Mouse (Mus musculus): Measurements from ENCODE around the gene Pabpc4.
A peak's percentile ranks its signal among the peaks of the same experiment; 100 is the strongest.

Pabpc4 gene

GRCm38 (mm10) chr4:123261721-123262401, at the start of gene Pabpc4:
Gene Pabpc4, plus strand, starts transcription at chr4:123262351.
- no peak for DNase-seq

DNA sequence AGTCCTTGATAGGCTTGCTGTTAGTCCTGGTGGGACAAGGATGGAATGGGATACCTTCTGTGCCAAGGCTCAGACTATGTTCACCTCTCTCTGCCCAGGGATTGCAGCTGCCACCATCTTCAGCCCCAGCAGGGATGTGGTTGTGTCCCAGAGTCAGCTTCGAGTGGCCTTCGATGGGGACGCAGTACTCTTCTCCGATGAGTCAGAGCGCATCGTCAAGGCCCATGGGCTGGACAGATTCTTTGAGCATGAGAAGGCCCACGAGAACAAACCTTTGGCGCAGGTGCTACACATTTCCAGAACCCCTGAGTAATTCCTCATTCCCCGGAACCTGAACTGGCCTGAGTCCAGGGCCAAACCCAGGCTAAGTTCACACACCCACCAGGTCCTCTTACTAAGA, 48.2 kb upstream of the Pabpc4 start:
- no peak for DNase-seq

GRCm38 (mm10) chr4:123215367-123215766, 46.8 kb upstream of the Pabpc4 start:
- no peak for DNase-seq

DNA sequence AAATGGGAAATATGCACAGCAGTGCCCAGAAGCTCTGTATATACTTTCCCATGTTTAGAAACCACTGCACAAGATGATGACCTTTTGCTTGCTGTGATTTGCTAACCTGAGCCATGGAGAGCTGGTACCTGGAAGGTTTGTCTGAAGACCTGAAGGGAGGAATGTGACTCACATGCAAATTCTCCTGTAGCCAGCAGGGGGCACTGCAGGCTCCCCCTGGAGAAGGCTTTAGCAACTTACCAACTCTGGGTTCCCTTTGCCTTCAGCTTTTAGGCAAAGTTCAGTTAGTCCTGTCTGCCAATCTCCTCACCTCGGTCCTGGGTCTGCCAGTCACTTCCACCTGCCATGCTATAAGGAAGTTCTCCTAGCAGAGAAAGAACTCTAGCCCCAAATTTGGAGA, 45.4 kb upstream of the Pabpc4 start:
- DNase-seq: peak; percentile 74

DNA sequence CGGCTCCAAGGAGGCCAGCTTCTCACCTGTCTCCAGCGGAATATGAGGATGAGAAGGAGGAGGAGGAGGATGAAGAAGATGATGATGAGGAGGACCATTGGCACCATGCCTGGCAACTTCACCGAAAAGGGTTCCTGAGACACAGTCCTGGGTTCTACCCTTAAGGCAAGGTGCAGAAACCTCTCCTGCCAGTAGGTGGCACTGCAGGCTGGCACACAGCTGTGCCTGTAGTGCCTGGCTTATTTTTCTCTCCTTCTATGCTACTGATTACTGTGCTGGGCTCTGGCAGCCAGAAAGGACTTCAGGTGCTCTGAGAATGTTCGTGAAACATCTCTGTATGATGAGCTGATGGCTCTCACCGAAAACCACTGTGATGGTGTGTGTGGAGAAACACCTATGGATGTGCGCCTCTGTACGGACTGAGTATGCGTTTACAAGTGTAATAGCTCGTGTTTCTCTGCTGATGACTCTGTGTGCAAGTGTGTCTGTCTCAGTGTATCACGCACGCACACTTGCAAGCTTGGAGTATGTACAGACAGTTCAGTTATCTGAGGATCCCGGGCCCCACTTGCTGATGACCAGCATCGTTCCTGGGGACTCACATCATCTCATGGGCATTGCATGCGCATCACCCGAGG, 42.3 kb upstream of the Pabpc4 start:
- peak; percentile 79 for DNase-seq

GRCm38 (mm10) chr4:123220637-123221036, 41.5 kb upstream of the Pabpc4 start:
- no peak for DNase-seq

DNA sequence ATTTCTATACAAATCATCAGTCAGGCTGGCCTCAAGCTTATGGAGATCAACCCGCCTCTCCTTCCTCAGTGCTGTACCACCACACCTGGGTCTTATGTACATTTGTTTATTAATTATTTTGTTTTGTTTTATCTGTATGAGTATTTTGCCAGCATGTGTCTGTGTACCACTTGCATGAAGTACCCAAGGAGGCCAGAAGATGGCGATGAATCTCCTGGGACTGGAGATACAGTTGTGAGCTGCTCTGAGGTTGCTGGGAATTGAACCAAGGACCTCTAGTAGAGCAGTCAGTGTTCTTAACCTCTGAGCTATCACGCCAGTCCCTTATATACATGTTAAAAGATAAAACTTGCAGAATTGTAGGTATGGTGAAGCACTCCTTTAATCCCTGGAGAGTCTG, 38.8 kb upstream of the Pabpc4 start:
- DNase-seq: peak; percentile 53 to 54

- no peak for DNase-seq
These were observed 36.3 kb upstream of the Pabpc4 start for GRCm38 (mm10) chr4:123225718-123226403.

DNA sequence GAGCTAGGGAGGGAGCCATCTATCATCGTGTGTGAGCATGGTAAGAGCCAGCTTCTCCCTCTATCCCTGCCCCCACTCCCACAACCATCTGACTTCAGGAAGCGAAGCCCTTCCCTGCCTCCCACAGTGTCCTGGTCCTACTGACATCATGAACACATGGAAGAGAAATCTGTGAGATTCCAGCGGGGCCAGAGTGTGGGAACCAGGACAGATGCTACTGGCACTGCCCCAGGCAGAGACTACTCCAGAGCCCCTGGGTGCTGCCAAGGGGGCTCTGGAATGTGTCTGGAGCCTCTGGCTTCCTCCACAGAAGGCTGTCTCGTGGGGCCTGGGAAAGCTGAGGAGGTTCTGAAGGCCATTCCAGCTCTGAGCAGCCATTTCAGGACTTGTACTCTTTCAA, 34.4 kb upstream of the Pabpc4 start:
- no peak for DNase-seq

DNA sequence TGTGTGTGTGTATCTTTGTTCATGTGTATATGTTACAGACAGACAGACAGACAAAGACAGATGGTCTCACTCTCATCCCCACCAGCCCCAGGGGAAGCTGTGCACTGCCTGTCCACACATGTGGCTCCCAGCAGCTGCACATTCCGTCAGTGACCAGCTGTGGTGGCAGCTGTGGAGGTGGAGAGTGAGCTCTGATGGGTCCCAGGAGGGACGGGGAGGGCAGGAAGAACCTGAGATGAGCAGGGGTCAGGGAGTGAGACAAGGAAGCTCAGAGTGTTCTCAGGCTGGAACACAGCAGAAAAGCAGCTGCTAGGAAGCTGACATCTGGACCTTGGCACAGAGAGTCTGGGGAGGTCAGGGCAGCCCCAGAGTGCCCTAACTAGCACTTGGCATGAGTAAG, 33.9 kb upstream of the Pabpc4 start:
- DNase-seq: no peak

DNA sequence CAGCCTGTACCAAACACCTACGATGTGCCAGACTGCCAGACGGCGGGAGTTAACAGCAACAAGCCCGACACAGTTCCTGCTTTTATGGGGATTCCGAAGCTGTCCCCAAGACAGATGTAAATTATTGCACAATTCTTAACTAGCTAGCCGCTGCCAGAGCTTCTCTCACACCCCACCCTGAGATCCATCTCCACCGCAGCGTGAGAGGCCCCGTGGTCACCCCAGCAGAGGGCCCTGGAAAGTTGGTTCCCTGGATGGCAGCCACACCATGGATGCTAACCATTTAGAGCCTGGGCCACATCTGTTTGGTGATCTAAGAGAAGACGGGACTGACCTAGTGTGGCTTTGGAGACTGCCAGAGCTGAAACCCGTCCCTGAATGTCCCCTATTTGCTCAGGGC, 33.0 kb upstream of the Pabpc4 start:
- DNase-seq: no peak

DNA sequence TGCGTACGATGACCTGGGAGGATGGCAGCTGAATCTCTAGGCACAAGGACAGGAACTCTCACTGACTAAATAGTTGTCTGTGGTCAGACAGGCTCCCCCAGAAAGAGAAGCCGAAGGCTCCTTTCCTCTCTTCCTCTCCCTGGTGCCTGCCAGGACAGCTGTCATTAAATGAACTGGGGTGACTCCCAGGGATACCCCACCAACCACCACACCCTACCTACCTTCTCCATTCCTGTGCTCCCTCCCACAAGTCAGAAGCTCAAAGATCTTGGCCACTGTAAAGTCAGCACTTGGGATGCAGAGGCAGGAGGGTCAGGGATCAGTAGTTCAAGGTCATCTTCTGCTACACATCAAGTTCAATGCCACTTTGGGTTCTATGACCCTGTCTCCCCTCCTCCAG, 29.3 kb upstream of the Pabpc4 start:
- DNase-seq: no peak

DNA sequence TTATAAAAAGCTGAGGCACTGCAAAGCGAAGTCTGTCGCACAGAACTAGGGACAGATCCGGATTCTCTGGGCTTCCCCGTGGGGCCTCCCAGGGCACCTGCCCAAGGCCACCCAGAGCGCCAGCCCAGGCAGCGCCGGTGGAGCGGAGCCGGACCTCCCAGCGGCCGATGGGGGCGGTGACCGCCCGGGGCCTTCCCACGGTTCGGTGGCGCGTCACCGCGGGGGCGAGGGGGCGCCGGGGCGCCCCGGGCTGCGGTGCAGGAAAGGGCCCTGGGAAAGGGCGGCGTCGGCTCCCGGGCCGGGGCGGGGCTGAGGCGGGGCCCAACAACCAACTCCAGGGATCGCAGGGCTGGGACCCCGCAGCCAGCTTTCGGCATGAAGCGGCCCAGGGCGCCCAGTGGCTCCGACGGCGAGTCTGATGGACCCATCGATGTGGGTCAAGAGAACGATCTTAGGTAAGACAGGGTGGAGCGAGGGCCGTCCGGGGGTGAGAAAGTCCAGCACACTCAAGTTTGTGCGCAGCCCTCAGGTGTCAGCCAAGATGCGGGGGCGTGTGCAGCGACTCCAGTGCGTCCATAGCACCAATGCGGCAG, 28.6 kb upstream of the Pabpc4 start, which contains the start of gene Heyl:
Gene Heyl (plus strand): TSS at position 65 of the 593 bp plus-strand sequence.
- DNase-seq: peak; percentile 70 to 71

DNA sequence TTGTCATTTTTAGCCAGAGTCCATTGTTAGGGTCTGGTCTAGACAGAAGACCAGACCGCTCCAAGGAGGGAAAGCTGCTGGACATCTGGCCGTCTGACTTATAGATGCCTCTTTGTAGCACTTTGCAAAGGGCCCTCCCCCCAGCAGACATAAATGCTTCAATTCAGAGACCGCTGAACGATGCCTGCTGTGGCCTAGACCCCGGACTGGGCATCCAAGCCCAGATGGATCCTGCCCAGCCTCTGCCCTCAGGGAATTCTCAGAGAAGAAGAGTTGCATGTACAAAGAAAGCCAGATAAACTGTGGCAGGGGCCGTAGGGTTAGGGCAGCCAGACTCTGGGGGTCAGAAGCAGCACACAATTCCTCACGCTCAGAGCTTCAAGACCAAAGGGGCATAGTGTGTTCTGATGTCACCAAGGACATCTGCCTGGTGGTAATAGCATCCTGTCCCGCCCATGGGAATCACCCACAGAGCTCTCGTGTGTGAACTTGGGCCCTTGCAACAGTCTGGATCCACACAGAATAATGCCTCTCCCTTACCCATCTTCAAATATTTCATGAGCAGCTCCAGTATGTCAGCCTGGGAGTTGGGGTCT, 26.2 kb upstream of the Pabpc4 start:
- DNase-seq: no peak

GRCm38 (mm10) chr4:123236431-123237031, 25.6 kb upstream of the Pabpc4 start:
- DNase-seq: peak; percentile 44 to 49

DNA sequence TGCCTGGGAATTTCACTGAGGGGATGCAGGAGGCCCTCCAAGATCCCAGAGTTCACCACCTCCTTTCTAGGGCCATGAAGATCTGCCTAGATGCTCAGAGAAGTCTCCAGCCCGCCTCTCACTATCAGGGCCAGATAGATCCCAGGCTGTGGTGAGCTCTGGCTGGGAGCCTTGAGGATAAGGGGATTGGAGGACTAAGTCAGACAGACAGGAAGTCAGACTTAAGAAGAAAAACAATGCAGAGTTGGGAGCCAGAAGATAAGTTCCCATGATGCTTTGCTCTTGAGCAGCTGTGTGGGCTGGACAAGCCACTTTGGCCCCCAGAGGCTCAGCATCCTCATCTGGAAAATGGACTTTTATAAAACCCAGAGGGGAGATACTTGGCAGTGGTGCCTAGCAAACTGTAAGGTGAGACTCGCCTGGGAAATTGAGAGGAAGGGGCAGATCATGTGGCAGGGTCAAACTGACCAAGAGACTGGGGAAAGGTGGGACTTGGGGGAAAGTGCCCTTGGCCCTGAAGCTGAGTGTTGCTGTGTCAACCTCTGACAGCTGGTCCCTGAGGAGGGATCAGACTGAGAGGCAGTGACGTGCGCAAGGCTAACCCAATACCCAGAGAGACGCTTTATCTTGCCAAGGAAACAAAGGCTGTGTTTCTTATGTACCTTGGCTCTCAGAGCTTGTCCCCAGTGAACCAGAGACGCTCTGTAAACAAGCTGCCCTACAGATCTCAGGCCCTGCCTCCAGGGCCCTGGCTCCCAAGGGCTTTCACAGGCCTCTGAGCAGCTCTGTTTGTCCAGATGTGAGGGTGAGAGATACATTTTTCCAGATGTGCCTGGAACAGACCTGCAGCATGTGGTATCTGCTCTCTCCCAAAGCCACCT, 24.5 kb upstream of the Pabpc4 start:
- peak in 1 of 2 experiments; percentile 13 for DNase-seq

- DNase-seq: peak; percentile 24 to 27
These were observed 22.6 kb upstream of the Pabpc4 start for GRCm38 (mm10) chr4:123239361-123240203.

GRCm38 (mm10) chr4:123246221-123246620, 15.9 kb upstream of the Pabpc4 start:
- DNase-seq: no peak

DNA sequence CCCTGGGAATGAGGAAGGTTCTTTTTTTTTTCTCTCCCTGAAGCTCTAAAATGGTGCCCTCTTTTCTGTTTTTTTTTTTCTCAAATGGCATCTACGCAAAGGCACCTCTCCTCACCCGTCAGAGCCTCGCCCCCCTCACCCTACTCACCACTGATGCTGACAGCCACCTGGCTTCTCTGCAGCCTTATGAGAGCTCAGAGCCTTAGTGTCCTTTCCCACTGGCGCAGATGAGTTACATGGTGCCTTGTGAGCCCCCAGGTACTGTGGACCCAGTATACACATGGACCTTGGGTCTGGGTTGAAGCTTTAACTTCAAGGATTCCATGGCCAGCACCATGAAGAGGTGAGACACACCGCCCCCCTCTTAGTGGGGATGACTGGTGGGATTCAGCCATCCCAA, 15.5 kb upstream of the Pabpc4 start:
- DNase-seq: no peak

GRCm38 (mm10) chr4:123247147-123247880, 14.8 kb upstream of the Pabpc4 start:
- no peak for DNase-seq

All from B cell, adult 2 months (primary cell).